Mouse (Mus musculus) telencephalon, adult 2 months (tissue): ENCODE data around the gene Hdac4.

Experiments
- DNase-seq: peaks from one replicate; pipeline ENCODE4 v3.0.0-alpha.2; 2011; ENCODE audit warnings: low read depth, low spot score

Gene Hdac4

GRCm38 (mm10) chr1:92030541-92030940 lies 165.0 kb downstream of the Hdac4 start:
- no peak for DNase-seq

- DNase-seq, result no peak
These were observed 167.3 kb downstream of the Hdac4 start for GRCm38 (mm10) chr1:92028158-92028557.

- no peak for DNase-seq
These were observed 169.1 kb downstream of the Hdac4 start for GRCm38 (mm10) chr1:92026351-92026750.

DNA sequence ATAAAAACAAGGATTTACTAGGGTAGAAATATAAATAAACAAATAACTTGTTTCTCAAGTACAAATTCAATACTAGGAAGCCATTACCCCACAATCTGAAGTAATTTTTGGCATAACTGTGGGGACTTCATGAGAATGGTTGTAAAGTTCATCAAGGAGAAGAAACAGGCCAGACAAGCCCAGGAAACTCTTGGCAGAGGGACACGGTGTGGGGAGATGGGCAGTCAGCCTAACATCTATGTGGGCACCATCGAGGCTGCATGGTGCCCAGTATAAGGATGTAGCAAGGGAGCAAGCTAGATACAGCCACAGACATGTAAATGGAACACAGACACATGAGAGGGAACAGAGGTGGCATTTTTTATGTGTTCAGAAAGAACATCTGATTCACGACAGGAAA lies 171.6 kb downstream of the Hdac4 start:
- no peak for DNase-seq

DNA sequence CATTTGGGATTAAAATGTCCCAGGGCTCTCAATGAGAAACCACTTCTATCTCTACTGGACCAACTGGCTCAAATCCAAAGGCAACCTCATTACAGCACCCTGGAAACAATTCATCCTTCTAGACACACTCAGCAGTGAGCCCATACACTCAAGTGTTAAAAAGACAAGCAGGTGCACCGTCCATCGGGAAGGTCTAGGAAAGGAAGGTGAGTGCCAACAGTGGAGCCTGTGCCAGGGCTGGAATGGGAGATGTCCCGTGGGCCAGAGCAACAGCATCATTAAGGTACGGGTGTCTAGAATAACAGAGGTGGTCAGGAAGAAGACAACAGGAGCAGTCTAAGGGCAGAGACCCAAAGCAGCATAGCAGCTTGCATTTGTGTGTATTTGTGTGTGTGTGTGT lies 173.5 kb downstream of the Hdac4 start:
- no peak for DNase-seq

- DNase-seq, result no peak
These were observed 179.4 kb downstream of the Hdac4 start for GRCm38 (mm10) chr1:92015938-92016672.

DNA sequence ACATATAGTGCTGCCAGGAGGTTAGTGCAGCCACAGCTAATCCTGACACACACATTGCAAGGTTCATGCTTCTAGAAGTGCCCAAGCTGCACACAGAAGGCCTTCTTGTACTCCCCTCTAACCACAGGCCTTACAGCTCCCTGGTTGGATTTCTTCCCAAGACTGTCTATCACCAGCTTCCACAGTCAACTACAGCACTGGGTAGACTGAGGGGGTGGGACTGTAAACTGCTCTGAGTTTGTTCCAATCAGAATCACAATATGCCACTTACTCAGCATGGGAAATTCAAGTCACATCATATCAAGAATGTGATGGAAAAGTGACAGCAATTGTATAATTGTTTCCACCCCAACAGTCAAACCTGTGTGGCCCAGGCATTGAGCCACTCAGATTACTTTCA lies 180.2 kb downstream of the Hdac4 start:
- no peak for DNase-seq

DNA sequence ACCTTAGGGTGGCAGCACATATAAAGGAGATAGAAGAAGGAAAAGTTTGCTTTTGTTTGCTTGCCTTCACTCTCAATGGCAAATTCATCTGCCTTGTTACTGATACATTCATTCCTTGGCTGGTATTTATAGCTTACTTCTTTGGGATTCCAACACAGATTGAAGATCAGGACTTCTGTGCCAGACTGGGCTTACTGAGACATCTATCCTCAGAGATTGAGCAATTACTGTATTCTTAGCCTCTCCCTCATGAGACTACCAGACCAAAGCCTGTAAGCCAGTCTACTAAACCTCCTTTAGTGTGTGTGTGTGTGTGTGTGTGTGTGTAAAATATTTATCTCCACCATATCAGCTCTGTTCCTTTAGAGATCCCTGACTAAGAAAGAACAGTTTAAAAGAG lies 181.0 kb downstream of the Hdac4 start:
- DNase-seq, result no peak

DNA sequence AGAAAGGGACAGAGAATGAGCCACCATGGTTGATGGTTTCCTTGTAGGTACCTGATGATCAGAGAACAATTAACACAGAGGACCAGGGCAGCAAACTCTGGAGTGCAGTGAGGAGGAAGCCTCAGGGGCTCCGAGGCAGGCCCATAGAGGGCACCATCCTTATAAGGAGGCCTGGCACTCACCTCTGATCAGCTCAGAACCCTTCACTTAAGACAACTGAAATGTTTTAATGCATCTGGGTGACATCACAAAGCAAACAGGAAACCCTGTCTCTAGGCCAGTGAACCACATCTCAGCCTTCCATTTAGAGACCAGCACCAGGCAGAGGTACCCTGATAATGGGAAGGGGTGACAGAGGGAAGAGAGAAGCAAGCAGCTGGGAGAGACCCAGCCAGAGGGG lies 188.8 kb downstream of the Hdac4 start:
- no peak for DNase-seq

- DNase-seq, result no peak
These were observed 189.9 kb downstream of the Hdac4 start for GRCm38 (mm10) chr1:92005617-92005940.

GRCm38 (mm10) chr1:92004906-92005616 lies 190.4 kb downstream of the Hdac4 start:
- no peak for DNase-seq

DNA sequence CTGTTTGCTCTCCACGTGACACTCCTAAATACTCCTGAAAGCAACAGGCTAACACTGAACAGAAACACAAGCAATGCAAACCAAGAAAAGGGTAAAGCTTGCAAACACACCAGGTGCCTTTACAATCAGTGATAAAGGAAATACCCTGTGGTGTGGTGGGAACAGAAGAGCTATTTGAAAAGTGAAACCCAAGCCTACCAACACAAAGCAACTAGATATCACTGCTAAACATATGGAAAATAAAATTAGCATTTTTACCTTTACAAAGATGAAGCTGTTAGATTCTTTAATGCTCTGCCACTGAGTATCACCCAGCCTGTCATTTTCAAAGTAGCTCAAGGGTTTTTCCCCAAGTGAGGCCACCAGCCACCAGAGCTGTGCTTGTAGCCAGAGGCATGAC lies 191.4 kb downstream of the Hdac4 start:
- no peak for DNase-seq

DNA sequence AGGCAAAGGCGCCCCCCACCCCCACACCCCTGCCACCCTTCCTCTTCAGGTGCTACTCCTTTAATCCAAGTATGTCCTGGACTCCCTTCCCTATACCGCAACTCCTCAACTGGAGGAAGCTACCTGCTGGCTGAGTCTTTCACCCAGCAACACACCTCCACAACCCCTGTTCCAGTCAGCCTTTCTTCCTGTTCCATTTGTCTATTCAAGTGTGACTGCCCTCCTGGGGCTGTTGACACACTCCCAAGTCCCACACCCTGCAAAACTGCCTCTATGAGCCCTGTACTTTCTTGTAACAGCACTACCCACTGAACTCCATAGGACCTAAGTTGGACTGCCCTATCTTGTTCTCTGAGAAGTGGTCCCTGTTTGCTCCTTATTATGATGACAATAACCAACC lies 195.3 kb downstream of the Hdac4 start:
- no peak for DNase-seq

DNA sequence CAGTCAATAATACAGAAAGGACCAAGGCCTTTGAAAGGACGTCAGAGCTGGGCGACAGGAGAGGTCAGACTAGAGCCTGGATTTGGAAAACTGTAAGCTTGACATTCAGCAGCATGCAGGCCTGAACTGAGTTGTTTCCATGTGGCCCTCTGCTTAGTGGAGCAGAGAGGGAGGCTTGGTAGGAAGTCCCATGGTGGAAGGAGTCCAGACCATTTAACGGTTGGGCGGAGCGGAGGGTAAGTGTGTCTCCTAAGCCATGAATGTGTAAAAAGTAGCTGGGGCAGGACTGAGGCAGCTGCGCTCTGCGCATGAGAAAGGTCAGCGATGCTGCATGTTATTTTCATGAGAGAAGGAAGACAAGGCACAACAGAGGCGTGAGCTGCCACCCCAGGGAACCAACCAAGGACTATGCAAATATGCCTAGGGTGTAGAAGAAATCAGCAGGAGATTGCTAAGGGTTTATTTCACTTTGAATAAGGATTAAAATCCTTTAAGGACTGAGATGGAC lies 201.8 kb downstream of the Hdac4 start:
- no peak for DNase-seq

DNA sequence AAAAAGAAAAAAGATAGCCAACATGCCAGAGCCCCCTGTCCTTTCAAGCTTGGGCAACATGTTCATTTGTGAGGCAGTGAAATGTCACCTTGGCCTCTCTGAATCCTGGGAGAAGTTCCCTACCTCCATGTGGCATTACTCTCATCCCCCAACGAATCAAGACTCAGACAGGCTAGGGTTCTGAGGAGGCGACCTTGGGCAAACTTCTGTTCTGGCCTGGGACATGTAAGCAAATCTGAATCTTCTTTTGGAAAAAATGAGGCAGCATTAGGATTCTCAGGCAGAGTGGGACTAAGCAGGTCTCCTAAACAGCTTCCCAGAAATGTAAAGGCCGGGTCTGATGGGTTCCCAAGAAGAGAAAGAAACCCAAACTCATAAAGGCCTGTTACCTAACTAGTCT lies 202.8 kb downstream of the Hdac4 start:
- no peak for DNase-seq

DNA sequence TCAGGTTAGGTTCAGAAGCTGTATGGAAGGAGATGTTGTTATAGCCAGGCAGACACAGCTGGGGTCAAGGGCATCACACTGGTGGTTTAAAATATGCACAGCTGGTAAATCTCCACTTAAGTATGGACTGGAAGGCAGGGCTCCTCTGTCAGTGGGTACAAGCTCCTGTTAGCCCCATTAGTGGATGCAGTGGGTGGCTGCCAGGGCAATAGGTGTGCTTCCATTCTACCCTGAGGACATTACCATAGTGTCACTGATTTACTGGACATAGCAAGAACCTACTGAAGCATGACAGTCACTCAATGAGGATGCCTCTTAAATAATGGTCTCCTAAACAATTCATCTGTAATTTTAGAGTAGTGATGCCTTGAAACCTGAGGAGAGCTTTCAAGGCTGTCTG lies 203.9 kb downstream of the Hdac4 start:
- no peak for DNase-seq

- no peak for DNase-seq
These were observed 204.6 kb downstream of the Hdac4 start for GRCm38 (mm10) chr1:91990852-91991251.

DNA sequence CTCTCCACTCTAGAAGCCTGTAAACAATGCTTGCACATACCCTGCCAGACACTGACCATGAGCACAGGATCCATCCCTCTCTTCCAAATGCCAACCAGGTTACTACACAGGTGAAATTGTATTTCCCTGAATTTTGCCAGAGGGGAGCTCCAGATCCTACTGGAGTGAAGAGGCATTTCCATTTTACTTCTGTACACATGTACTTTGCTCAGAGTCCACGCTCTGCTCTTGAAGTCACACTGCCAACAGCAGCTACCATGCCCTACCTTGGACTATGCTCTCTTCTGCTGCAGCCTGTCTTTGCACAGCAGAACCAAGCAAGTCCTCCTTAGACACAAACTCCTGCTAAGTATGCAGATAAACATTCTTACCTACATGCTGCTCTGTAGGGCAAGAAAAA lies 206.6 kb downstream of the Hdac4 start:
- DNase-seq, result no peak

GRCm38 (mm10) chr1:91987431-91987830 lies 208.1 kb downstream of the Hdac4 start:
- no peak for DNase-seq

DNA sequence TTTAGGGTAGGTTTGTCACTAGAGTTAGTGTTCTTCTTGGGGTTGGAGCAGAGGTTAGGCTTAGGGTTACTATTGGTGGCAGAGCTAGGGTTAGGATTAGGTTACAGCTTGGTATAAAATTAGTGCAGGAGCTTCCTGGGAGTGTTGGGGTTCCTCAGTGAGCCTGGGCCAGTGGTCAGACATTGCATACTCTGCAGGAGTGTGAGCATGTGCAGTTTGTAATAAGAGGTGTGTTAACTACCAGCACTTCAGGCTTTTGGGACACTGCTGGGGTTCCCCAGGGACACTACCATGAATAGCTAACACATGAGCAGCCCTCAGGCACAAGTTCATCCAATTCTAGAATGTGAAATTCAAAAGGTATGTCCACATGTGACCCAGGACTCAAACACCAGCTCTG lies 209.7 kb downstream of the Hdac4 start:
- DNase-seq, result no peak

DNA sequence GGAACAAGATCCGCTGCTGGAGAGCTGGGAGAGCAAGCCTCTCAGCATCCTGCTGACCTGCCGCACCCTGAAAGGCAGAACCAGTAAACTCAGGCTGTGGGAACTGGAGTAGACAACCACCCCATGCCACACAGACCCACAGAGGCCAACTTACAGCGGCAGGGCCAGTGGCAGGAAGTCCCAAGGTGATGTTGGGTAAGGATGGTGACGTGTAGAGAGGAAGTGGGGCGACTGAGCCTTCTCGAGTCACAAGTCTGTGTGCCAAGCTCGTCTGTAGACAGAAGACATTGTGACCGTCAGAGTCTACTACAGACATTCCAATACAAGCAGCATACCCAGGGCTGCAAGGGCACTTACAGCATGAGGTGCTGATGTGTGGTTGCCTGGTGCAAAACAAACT lies 211.0 kb downstream of the Hdac4 start:
- DNase-seq, result no peak

GRCm38 (mm10) chr1:91981381-91981780 lies 214.1 kb downstream of the Hdac4 start:
- DNase-seq, result no peak

DNA sequence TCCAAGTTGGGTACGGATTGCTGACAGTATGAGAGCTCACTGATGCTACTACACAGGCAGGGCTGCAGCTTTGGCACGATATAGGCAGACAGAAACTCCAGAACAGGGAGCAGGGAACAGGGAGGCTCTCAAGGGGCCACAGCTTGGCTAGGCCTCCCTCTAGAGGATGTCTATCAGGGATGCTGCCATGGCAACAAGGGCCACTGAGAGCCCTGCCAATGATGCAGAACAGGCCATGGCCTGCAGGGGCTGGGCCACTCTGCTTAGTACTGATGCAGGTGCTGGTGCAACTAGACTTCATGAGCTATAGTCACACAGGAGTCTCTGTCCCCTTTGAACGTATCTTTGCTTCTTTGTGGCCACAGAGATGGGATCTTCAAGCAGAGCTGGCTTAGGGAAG lies 217.1 kb downstream of the Hdac4 start:
- no peak for DNase-seq
